Mouse (Mus musculus): Measurements from ENCODE around the gene Arpc2.

Arpc2 gene

GRCm38 (mm10) chr1:74284543-74285160, 48.8 kb downstream of the Arpc2 start, which contains the start of the genes Aamp and Pnkd:
Gene Aamp, minus strand, starts transcription at chr1:74284738.
Gene Pnkd, plus strand, starts transcription at chr1:74284930.
- DNase-seq = peak; percentile 100

- no peak for DNase-seq
Observed at GRCm38 (mm10) chr1:74285212-74286010, 49.5 kb downstream of the Arpc2 start.

GRCm38 (mm10) chr1:74286869-74287607, 51.2 kb downstream of the Arpc2 start:
- peak; percentile 43 for DNase-seq

- DNase-seq = no peak
Observed at GRCm38 (mm10) chr1:74288327-74288726, 52.4 kb downstream of the Arpc2 start.

DNA sequence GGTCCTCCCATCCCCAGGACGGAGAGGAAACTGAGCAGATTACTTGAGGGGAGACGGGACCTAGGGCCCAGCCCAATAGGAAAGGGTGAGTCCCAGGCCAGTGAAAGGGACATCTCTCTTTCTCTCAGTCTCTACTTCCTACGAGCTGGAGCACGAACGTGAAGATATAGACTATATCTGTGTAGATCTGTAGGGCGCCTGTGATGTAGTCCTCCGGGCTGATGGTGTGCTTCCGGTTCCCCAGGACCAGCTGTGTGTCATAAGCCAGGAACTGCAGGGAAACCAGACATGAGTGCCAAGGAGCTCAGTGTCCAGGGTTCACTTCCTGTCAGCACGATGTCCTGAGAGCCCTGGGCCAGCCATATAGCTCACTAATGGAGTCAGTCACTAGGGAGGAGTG, 53.4 kb downstream of the Arpc2 start:
- DNase-seq = no peak

DNA sequence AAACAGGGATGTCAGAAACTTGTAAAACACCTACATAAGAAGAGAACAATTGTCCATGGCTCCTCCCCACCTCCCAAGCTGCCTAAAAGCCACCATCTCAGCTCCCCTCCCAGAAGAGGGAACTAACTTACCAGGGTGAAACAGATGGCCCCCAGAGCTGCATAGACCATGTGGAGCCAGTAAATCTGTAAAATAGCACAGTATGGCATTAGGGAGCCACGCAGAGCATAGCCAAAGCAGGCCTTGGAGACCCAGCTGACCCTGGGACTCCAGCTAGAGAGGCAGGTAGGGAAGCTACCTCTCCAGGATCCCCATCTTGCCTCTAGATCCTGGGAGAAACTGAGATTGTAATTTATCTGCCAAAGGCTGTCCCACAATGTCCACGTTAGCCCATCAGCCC, 53.9 kb downstream of the Arpc2 start:
- DNase-seq = no peak

GRCm38 (mm10) chr1:74290141-74290540, 54.3 kb downstream of the Arpc2 start:
- DNase-seq = no peak

DNA sequence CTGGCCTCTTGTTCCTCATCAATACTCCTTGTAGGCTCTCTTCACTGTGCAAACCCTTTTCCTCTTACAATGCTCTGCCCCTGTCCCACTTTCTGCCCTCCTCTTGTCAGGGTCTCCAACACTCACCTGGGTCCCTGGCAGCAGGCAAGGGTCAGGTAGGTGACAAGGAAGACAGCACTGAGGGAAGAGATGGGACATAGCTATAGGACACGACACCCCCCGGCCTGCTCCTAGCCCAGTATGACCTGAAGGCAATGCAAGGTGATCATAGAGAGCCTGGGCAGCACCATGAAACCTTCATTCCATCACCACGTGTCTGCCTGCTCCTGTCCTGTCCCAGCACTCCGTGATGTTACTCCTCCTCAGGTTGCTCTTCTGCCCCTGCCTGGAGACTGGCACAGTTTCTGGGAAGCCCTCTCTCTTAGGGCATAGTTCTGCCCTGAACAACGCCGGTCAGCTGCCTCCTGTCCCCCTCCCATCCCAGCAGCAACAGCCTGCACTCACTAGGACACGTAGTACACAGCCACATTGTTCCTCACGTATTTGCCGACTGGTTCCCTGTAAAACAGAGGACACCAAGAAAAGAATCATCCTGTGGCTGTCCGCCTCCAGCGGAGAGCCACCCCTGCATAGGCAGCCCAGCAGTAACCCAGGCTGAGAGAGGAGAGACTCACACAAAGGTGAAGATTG, 56.6 kb downstream of the Arpc2 start:
- DNase-seq = peak; percentile 0

DNA sequence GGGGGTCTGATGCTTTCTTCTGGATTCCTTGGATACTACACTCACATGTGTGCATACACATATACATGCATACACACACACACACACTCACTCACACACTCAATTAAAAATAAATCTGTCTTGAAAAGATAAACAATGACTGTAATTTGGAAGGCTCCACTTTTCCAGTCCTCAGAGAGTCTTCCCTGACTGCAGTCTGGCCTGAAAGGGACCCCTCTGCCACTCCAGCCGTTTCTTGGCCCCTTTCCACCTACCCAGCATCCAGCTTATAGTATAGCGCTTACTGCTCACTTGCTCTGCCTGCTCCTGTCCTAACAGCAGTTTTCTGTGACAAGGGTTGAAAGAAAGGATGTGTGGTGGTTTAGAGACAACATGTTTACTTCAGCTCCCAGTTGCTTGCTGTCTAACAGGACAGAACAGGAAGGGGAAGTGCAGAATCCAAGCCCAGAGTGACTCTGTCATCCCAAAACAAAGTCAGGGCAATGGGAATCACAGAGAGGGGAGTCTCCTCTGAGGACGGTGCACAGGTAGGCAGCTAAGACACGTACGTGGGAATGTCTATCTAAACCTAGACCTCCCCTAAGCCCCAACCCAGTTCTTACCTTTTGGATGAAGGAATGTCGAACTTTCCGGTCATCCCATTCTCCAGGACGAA, 57.5 kb downstream of the Arpc2 start:
- peak; percentile 0 for DNase-seq

DNA sequence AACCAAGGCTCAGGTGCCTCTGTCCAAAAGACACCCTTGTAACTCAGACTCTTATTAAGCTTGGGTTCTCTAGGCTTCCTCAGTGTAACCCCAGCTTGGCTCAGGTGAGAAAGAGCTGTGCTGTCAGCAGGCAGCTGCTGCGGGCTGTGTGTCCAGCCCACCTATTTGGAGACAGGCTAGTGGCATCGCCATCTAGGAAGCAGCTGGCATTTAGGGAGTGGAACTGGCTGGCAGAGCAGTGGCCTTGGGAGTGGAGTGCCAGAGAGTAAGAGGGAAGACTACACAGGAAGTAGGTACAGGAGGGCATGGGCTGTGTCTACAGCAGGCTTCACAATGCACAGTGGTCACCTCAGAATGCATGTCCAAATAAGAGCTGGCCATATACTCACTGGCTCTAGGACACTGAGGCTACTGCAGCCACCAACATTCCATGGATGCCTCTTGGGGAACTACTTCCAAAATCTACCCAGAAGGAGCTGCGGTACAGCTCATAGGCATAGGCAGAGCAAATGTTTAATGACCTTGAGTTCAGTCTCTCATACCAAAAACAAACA, 58.3 kb downstream of the Arpc2 start:
- peak; percentile 6 for DNase-seq

DNA sequence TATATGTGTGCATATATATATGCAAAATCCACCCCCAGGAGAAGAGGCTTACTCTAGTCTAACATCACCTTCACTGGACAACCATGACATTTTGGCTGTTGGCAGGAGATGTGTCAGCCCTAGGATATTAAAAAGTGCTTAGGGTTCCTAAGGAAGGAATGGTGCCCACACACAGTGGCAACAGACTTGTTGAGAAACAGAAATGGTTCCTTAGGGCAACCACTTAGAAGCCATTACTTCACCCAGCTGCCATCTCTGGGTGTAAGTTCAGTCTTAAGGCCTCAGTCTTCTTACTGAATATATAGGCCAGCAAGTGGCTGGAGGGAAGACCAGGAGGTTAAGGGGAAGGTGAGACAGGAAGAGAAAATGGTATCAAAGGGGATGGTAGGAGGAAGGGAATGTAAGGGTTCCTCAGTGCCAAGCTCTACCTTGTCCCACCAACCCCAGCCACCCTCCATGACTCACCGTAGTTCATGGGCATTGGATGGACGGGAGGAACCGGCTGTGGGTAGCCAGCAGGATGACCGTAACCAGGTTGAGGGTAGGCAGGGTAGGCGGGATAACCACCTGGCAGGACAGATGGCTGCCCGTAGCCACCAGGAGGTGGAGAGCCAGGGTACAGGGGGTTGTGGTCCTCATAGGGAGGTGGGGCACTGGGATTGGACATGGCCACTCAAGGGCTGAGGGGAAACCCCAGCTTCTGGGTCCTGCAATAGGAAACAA, 59.0 kb downstream of the Arpc2 start:
- DNase-seq = peak; percentile 1

DNA sequence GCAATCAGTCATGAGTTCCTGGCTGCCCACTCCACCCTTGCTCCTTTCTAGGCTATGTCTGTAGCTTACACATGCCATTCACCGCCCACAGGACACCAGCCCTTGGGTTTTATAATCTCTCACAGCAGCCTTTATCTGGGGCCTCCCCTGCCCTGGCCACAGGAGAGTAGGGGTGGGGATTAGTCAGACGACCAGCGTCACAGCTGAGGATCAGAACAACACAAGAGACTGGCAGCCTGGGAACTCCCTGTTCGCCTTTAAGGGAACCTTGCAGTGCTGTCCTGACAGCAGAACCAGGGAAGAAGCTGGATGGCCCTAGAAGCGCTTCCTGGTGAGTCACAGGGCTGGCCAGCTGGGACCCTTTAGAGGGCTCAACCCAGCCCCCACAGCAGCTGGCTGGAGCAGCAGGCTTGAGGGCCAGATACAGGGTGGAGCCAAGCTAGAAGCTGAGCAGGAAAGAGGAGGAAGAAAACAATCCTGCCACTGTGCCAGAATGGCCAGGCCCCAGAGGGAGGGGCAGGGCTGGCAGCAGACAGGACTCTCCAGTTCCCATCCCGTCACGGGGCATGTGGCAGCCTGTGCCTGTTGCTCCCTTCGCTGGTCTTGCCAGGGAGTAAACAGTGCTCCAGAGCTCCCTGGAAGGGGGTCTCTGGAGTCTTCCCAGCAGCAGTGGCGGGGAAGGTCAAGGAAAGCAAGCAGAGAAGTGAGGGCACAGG, 59.7 kb downstream of the Arpc2 start:
- peak; percentile 86 for DNase-seq

GRCm38 (mm10) chr1:74296477-74296876, 60.6 kb downstream of the Arpc2 start:
- DNase-seq = no peak

DNA sequence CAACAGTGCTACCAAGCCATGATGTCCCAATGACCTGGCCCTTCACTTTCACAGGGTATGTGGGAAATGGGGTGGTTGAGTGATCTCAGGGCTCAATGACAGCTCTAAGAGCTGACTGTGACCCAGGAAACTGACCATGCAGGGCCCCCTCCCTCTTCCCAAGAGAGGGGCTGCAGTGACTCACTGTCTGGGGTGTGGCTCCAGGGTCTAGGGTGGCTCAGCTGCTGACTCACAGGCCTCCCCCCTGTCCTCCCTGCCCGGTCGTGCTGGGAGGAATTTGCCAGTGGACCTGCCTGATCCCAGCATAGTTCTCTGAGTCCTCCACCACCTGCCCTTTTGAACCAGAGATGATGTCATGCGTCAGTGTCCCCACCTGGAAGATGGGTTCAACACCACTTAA, 61.4 kb downstream of the Arpc2 start:
- DNase-seq = no peak

- no peak for DNase-seq
Observed at GRCm38 (mm10) chr1:74298157-74298750, 62.4 kb downstream of the Arpc2 start.

GRCm38 (mm10) chr1:74298996-74299395, 63.1 kb downstream of the Arpc2 start:
- no peak for DNase-seq

GRCm38 (mm10) chr1:74300347-74301110, 64.6 kb downstream of the Arpc2 start:
- peak; percentile 16 for DNase-seq

DNA sequence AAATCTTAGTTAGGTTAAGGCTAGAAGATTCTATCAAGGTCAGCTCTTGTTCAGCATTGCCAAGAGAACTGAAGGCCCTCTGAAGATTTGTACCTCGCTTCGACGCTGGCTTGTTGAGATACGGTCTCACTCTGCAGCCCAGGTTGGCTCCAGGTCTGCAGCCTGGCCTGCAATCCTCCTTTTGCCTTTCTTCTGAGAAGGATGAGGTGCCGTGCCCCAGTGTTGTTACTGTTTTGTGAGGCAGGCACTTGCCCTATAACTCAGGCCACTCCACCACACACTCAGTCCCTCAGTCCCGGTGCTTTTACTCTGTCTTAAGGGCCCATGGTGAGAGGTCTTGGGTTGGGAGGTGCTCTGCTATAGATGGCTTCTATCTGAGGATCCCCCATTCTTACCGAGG, 66.3 kb downstream of the Arpc2 start:
- peak; percentile 9 for DNase-seq

GRCm38 (mm10) chr1:74302835-74303234, 67.0 kb downstream of the Arpc2 start:
- peak; percentile 10 for DNase-seq
